Mouse (Mus musculus): ENCODE results near the gene Plekha1. TPM values are rescaled to one million over a fixed set of nuclear protein-coding genes. Genes with fewer than 3 reads are reported as not detected.

Gene Plekha1
- polyA plus RNA-seq, 1 experiment from 2014 or later, result 63.1 TPM

- H3K9ac ChIP-seq, result no peak overlapping the region
- DNase-seq (ENCODE audit: low spot score), result no peak
- peaks cover 33% of the 10 kb centered on the region for H3K27me3 ChIP-seq (ENCODE audit: control insufficient read depth, insufficient read depth, low read length)
- no peak for ATAC-seq (ENCODE audit: low FRiP score)
- 77% methylated on average over 8 of the region's 8 CpGs for WGBS
- no peak overlapping the region for H3K27ac ChIP-seq
- H3K36me3 ChIP-seq (replicated peaks; ENCODE audit: control insufficient read depth, insufficient read depth), result no peaks in the 10 kb centered on the region
- H3K9me3 ChIP-seq (ENCODE audit: control insufficient read depth, low read length), result no peaks in the 10 kb centered on the region
- H3K4me1 ChIP-seq (replicated peaks; ENCODE audit: control insufficient read depth, insufficient read depth, low read length), result peaks cover 11% of the 10 kb centered on the region; the same call in 1 of the 2 replicates
- H3K4me3 ChIP-seq (replicated peaks; ENCODE audit: low read length), result no peak overlapping the region
- H3K4me2 ChIP-seq (replicated peaks), result no peak overlapping the region
Measured at GRCm38 (mm10) chr7:130940733-130941132, 75.2 kb downstream of the Plekha1 start.

- ATAC-seq (ENCODE audit: low FRiP score), result no peak
- no peaks in the 10 kb centered on the region for H3K9me3 ChIP-seq (ENCODE audit: control insufficient read depth, low read length)
- no peak overlapping the region for H3K4me3 ChIP-seq (replicated peaks; ENCODE audit: low read length)
- no peak for DNase-seq (ENCODE audit: low spot score)
- no peaks in the 10 kb centered on the region for H3K36me3 ChIP-seq (replicated peaks; ENCODE audit: control insufficient read depth, insufficient read depth)
- no peak overlapping the region for H3K4me2 ChIP-seq (replicated peaks)
- no peak overlapping the region for H3K27ac ChIP-seq
- no peak overlapping the region for H3K9ac ChIP-seq
- H3K27me3 ChIP-seq (ENCODE audit: control insufficient read depth, insufficient read depth, low read length), result peaks cover 8% of the 10 kb centered on the region
- WGBS, result 93% methylated on average over 9 of the region's 9 CpGs
- H3K4me1 ChIP-seq (replicated peaks; ENCODE audit: control insufficient read depth, insufficient read depth, low read length), result no peaks in the 10 kb centered on the region
Measured at GRCm38 (mm10) chr7:130943280-130943895, 77.8 kb downstream of the Plekha1 start.

- no peaks in the 10 kb centered on the region for H3K27me3 ChIP-seq (ENCODE audit: control insufficient read depth, insufficient read depth, low read length)
- no peaks in the 10 kb centered on the region for H3K36me3 ChIP-seq (replicated peaks; ENCODE audit: control insufficient read depth, insufficient read depth)
- H3K9me3 ChIP-seq (ENCODE audit: control insufficient read depth, low read length), result no peaks in the 10 kb centered on the region
- H3K4me1 ChIP-seq (replicated peaks; ENCODE audit: control insufficient read depth, insufficient read depth, low read length), result no peaks in the 10 kb centered on the region
- DNase-seq (ENCODE audit: low spot score), result no peak
- ATAC-seq (ENCODE audit: low FRiP score), result no peak
- WGBS, result 91% methylated on average over 11 of the region's 11 CpGs
- no peak overlapping the region for H3K4me3 ChIP-seq (replicated peaks; ENCODE audit: low read length)
- H3K27ac ChIP-seq, result no peak overlapping the region
- no peak overlapping the region for H3K4me2 ChIP-seq (replicated peaks)
- H3K9ac ChIP-seq, result no peak overlapping the region
Measured at GRCm38 (mm10) chr7:130944766-130945475, 79.4 kb downstream of the Plekha1 start.

GRCm38 (mm10) chr7:130945730-130946129, 80.2 kb downstream of the Plekha1 start:
- no peaks in the 10 kb centered on the region for H3K27me3 ChIP-seq (ENCODE audit: control insufficient read depth, insufficient read depth, low read length)
- H3K27ac ChIP-seq, result no peak overlapping the region
- DNase-seq (ENCODE audit: low spot score) (no peak), ATAC-seq (ENCODE audit: low FRiP score) (no peak)
- no peaks in the 10 kb centered on the region for H3K9me3 ChIP-seq (ENCODE audit: control insufficient read depth, low read length)
- 93% methylated on average over 3 of the region's 3 CpGs for WGBS
- H3K9ac ChIP-seq, result no peak overlapping the region
- no peaks in the 10 kb centered on the region for H3K36me3 ChIP-seq (replicated peaks; ENCODE audit: control insufficient read depth, insufficient read depth)
- H3K4me1 ChIP-seq (replicated peaks; ENCODE audit: control insufficient read depth, insufficient read depth, low read length), result no peaks in the 10 kb centered on the region
- no peak overlapping the region for H3K4me3 ChIP-seq (replicated peaks; ENCODE audit: low read length)
- H3K4me2 ChIP-seq (replicated peaks), result no peak overlapping the region

- DNase-seq (ENCODE audit: low spot score) (no peak), ATAC-seq (ENCODE audit: low FRiP score) (no peak)
- H3K27ac ChIP-seq, result no peak overlapping the region
- H3K9ac ChIP-seq, result no peak overlapping the region
- no peaks in the 10 kb centered on the region for H3K9me3 ChIP-seq (ENCODE audit: control insufficient read depth, low read length)
- WGBS, result 88% methylated on average over 12 of the region's 12 CpGs
- H3K36me3 ChIP-seq (replicated peaks; ENCODE audit: control insufficient read depth, insufficient read depth), result no peaks in the 10 kb centered on the region
- no peaks in the 10 kb centered on the region for H3K27me3 ChIP-seq (ENCODE audit: control insufficient read depth, insufficient read depth, low read length)
- H3K4me2 ChIP-seq (replicated peaks), result no peak overlapping the region
- H3K4me3 ChIP-seq (replicated peaks; ENCODE audit: low read length), result no peak overlapping the region
- H3K4me1 ChIP-seq (replicated peaks; ENCODE audit: control insufficient read depth, insufficient read depth, low read length), result no peaks in the 10 kb centered on the region
Measured at GRCm38 (mm10) chr7:130946303-130946702, 80.7 kb downstream of the Plekha1 start.

- 74% methylated on average over 5 of the region's 5 CpGs for WGBS
- DNase-seq (ENCODE audit: low spot score) (no peak), ATAC-seq (ENCODE audit: low FRiP score) (no peak)
- H3K27me3 ChIP-seq (ENCODE audit: control insufficient read depth, insufficient read depth, low read length), result no peaks in the 10 kb centered on the region
- no peak overlapping the region for H3K27ac ChIP-seq
- no peak overlapping the region for H3K4me3 ChIP-seq (replicated peaks; ENCODE audit: low read length)
- no peak overlapping the region for H3K4me2 ChIP-seq (replicated peaks)
- no peaks in the 10 kb centered on the region for H3K9me3 ChIP-seq (ENCODE audit: control insufficient read depth, low read length)
- H3K36me3 ChIP-seq (replicated peaks; ENCODE audit: control insufficient read depth, insufficient read depth), result no peaks in the 10 kb centered on the region
- H3K4me1 ChIP-seq (replicated peaks; ENCODE audit: control insufficient read depth, insufficient read depth, low read length), result no peaks in the 10 kb centered on the region
- no peak overlapping the region for H3K9ac ChIP-seq
Measured at GRCm38 (mm10) chr7:130948563-130949208, 83.1 kb downstream of the Plekha1 start.

DNA sequence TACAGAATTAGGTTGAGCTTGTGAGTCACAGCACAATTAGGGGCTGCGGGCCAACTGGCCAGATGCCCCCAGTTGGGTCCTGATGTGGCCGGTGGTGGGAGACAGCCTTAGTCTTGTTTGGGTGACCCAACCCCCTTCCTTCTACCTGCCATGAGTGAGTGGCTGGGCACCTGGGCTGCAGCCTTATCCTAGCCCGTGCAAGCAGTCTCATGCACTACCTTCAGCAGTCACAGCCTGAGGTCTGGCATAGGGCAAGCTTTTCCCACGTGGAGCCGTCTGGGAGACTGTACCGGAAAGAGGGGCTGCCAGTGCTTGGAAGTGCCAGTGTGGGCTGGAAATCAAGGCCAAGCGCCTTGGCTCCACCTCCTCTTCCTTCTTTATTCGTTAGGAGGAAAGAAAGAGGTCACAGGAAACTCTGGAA, 83.8 kb downstream of the Plekha1 start:
- DNase-seq (ENCODE audit: low spot score) (no peak), ATAC-seq (ENCODE audit: low FRiP score) (no peak)
- no peak overlapping the region; the same call in 1 of the 2 replicates for H3K27ac ChIP-seq
- H3K4me3 ChIP-seq (replicated peaks; ENCODE audit: low read length), result no peak overlapping the region
- 50% methylated on average over 8 of the region's 8 CpGs for WGBS
- H3K4me1 ChIP-seq (replicated peaks; ENCODE audit: control insufficient read depth, insufficient read depth, low read length), result no peaks in the 10 kb centered on the region
- no peak overlapping the region for H3K4me2 ChIP-seq (replicated peaks)
- no peak overlapping the region for H3K9ac ChIP-seq
- no peaks in the 10 kb centered on the region for H3K36me3 ChIP-seq (replicated peaks; ENCODE audit: control insufficient read depth, insufficient read depth)
- no peaks in the 10 kb centered on the region for H3K9me3 ChIP-seq (ENCODE audit: control insufficient read depth, low read length)
- no peaks in the 10 kb centered on the region for H3K27me3 ChIP-seq (ENCODE audit: control insufficient read depth, insufficient read depth, low read length)

DNA sequence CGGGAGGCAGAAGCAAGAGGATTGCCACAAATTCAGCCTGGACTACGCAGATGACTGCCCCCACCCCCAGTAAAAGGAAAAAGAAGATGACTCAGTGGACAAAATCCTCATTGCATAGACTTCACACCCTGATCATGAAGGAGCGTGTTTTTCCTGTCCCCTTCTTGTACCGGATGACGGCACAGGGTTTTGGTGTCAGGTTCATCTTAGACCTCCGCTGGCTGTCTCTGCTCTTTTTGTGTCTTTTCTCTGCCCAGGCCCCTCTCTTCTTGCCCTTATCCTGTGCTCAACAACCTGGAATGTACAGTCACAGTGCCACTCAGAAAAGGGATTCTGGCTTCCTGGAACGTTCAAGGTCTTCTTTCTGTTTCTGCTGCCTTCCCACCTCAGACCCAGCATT, 84.9 kb downstream of the Plekha1 start:
- Histone ChIP-seq H3K9ac (no peak overlapping the region), H3K4me3 (replicated peaks; ENCODE audit: low read length) (no peak overlapping the region), H3K4me1 (replicated peaks; ENCODE audit: control insufficient read depth, insufficient read depth, low read length) (no peaks in the 10 kb centered on the region), H3K27ac (no peak overlapping the region), H3K36me3 (replicated peaks; ENCODE audit: control insufficient read depth, insufficient read depth) (no peaks in the 10 kb centered on the region), H3K4me2 (replicated peaks) (no peak overlapping the region), H3K27me3 (ENCODE audit: control insufficient read depth, insufficient read depth, low read length) (no peaks in the 10 kb centered on the region), H3K9me3 (ENCODE audit: control insufficient read depth, low read length) (no peaks in the 10 kb centered on the region)
- no peak for ATAC-seq (ENCODE audit: low FRiP score)
- 91% methylated on average over 7 of the region's 7 CpGs for WGBS
- DNase-seq (ENCODE audit: low spot score), result no peak

DNA sequence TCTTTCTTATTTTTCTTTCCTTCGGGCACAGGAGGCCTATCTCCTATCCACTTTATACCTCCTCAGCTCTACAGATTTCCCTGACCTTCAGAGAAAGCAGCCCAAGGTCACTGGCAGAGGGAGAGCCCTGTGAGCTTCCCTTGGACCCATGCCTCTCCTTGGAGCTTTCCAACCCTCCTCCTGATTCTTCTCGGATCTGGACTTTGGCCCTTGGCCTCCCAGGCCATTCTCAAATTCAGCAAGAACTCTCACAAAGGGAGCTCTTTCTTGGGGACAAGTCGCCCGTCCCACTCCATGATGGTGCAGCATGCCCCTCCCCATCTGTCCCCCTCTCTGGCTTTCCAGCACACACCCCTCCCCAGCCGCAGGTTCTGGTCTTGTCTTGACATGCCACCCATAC, 85.4 kb downstream of the Plekha1 start:
- Histone ChIP-seq H3K4me3 (replicated peaks; ENCODE audit: low read length) (no peak overlapping the region), H3K9me3 (ENCODE audit: control insufficient read depth, low read length) (no peaks in the 10 kb centered on the region), H3K4me2 (replicated peaks) (no peak overlapping the region), H3K36me3 (replicated peaks; ENCODE audit: control insufficient read depth, insufficient read depth) (no peaks in the 10 kb centered on the region), H3K9ac (no peak overlapping the region), H3K27ac (no peak overlapping the region), H3K4me1 (replicated peaks; ENCODE audit: control insufficient read depth, insufficient read depth, low read length) (no peaks in the 10 kb centered on the region), H3K27me3 (ENCODE audit: control insufficient read depth, insufficient read depth, low read length) (no peaks in the 10 kb centered on the region)
- no peak for ATAC-seq (ENCODE audit: low FRiP score)
- DNase-seq (ENCODE audit: low spot score), result no peak
- 84% methylated on average over 5 of the region's 5 CpGs for WGBS

All from hindbrain, embryonic 14.5 days (tissue).